Mouse (Mus musculus): ENCODE data around the gene Tmem97.
"Not testable (repeated sequence)": the region's sequence is repeated elsewhere in the genome, so short reads cannot be mapped to it uniquely, and the experiment has no call there.

GRCm38 (mm10) chr11:78587677-78588076, 37.1 kb upstream of the Tmem97 start:
- TF ChIP-seq CTCF (conservative IDR thresholded peaks at IDR 0.05; ENCODE audit: low read length); NANOG (IDR thresholded peaks at IDR 0.05; ENCODE audit: borderline replicate concordance, low read length); POU5F1 (IDR thresholded peaks at IDR 0.05; ENCODE audit: borderline replicate concordance, low read length): not testable (repeated sequence)

Measured in E14TG2a.4 (cell line).